Mouse (Mus musculus): Measurements from ENCODE around the gene Smagp.

- TF ChIP-seq CTCF (IDR thresholded peaks at IDR 0.05; ENCODE audit: control insufficient read depth, insufficient read depth, insufficient read length) (no peak), MAX (IDR thresholded peaks at IDR 0.05) (no peak)
These were observed 1.5 kb downstream of the Smagp start for GRCm38 (mm10) chr15:100635239-100635638.

All from C2C12 (cell line).